Mouse (Mus musculus): ENCODE results near the gene Ankra2. TPM values are rescaled to one million over a fixed set of nuclear protein-coding genes. Genes with fewer than 3 reads are reported as not detected.

Gene Ankra2
- 16.9 and 20.2 TPM in 2 replicates for polyA plus RNA-seq (2015; fragmentation: Nextera tagmentation; extraction: Ambion mirVana)

DNA sequence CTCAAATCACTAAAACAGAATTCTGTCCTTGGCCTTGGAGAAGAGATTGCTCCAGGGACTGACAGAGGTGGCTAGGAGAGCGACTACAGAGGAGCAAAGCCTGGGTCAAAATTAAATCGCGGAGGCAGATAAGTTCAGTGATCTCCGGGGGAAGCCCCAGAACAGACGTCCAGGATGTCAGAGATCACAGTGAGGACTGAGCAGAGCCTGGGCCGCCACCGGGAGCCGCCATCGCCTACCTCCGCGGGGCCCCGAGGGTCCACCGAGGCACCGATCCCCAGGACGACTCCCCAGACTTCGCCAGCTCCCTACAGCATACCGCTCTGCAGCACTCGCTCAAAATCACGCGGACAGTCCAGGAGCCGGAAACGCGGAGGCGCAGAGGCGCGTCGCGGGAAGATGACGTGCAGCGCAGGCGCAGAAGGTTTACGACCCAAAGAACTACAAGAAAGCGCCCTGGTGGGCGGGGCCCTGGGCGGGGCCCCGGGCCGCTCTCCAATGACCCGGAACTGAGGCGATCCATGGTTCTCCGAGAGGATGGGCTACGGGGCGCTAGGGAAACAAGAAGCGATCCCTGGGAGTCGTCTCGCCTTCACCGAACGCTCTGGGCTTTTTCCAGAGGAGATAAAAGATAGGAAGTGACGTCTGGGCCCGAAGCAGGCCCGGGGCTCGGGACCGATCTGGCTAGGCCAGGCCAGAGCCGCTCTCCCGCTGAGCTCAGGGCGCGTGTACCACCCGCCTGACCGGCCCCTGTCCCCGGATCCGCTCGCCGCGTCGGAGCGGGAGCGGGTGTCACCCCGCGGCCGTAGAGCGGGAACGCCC is at the start of gene Ankra2, which contains the start of gene Utp15:
Gene Ankra2 (plus strand): TSS at position 439 of the 822 bp plus-strand sequence.
Gene Utp15 (minus strand): TSS at position 406 of the 822 bp plus-strand sequence.

DNA sequence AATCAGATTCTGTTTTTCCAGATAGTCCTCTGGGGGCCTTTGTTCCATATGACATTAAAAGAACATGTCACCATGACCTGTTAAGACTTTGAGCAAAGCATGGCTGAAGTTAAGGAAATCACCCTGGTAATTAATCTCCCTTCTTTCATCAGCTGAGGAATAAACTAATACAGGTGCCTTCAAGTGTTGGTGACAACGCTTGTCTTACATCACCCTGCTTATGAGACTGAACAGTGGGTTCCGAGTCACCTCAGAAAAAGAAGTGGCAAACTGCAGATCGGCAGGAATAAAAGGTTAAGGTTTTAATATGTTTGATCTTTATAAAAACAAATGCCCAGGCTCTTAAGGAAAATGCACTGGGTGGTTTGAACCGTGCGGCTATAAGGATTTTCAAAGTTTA is 16.8 kb downstream of the Ankra2 start, which contains the start of gene Gm21976:
Gene Gm21976 (plus strand): TSS at position 202 of the 400 bp plus-strand sequence.

DNA sequence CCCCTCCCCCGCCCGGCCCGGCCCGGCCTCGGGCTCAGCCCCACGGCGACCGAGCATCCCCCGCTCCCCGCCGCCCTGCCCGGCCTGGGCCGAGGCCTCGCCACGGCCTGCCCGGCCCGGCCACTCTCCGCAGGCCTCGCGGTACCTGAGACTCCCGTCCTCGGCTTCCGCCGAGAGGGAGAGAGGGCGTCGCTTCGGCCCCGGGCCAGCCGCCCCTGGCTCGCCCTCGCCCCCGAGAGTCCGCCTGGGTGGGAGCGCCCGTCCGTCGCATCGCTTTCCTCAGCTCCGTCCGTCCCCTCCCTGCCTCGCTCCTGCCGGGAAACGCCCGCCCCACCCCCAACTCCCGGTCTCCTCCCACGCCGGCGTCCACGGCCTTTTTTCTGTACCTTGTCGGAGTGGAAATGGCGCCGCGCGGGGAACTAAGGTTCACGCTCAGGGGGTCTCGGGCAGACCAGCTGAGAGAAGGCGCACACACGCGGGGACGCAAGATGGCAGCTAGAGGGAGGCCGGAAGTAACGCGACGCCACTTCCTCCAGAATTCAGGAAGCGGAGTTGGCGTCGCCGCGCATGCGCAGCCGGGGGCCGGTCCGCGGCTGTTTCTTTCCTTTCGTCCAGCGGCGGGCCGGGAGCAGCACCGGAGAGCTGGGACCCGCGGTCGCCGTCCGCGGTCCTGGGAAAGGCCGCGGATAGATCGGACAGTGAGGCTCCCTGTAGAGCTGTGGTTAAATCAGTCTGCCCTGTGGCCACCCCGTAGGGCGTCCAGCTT is 53.8 kb downstream of the Ankra2 start, which contains the start of gene Btf3:
Gene Btf3 (minus strand): TSS at position 527 of the 766 bp plus-strand sequence.

Other genes with a start within 250 kb of the Ankra2 start
- 12.8 and 13.0 TPM in 2 replicates for gene Arhgef28, start 56.6 kb upstream of the Ankra2 start, polyA plus RNA-seq (2015; fragmentation: Nextera tagmentation; extraction: Ambion mirVana)
- gene Utp15, start within 50 bp of the Ankra2 start, polyA plus RNA-seq (2015; fragmentation: Nextera tagmentation; extraction: Ambion mirVana), result 11.4 and 11.9 TPM in 2 replicates
- not detected in 2 replicates for gene Gm21976, start 16.8 kb downstream of the Ankra2 start, polyA plus RNA-seq (2015; fragmentation: Nextera tagmentation; extraction: Ambion mirVana)
- 531 and 608 TPM in 2 replicates for gene Btf3, start 53.9 kb downstream of the Ankra2 start, polyA plus RNA-seq (2015; fragmentation: Nextera tagmentation; extraction: Ambion mirVana)
- gene Foxd1, start 91.2 kb downstream of the Ankra2 start, polyA plus RNA-seq (2015; fragmentation: Nextera tagmentation; extraction: Ambion mirVana), result not detected in 2 replicates
- gene Gm10320, start 228.9 kb downstream of the Ankra2 start, polyA plus RNA-seq (2015; fragmentation: Nextera tagmentation; extraction: Ambion mirVana), result 0.92 and 2.0 TPM in 2 replicates